Mouse (Mus musculus) frontal cortex, adult 2 months (tissue): ENCODE measurements around the gene Usp39. TPM values are rescaled to one million over a fixed set of nuclear protein-coding genes. Genes with fewer than 3 reads are reported as not detected.

Source experiments
- DNase-seq, 2 experiments: peaks; one replicate each; pipeline ENCODE4 v3.0.0; 2022; ENCODE audit warnings: low spot score in 1 of 2; ENCODE audit errors: extremely low spot score in 1 of 2
- polyA plus RNA-seq: library from polyadenylated mRNA; depleted of rRNA; stranded (reverse); fragments of >200 nt; gene quantifications from 2 replicates; pipeline ENCODE4 v1.2.3, GENCODE M21; 2012; rRNA removed

The Usp39 gene
- polyA plus RNA-seq: 30.2 and 31.8 TPM in 2 replicates

- DNase-seq: peak; percentile 93 to 98
Observed at GRCm38 (mm10) chr6:72345074-72345567, at the start of gene Usp39. TSS of gene Usp39 (minus strand) at chr6:72345184.

- DNase-seq: no peak
Observed at GRCm38 (mm10) chr6:72392341-72392740, 47.4 kb upstream of the Usp39 start.

GRCm38 (mm10) chr6:72390795-72391521, 46.0 kb upstream of the Usp39 start:
- DNase-seq: no peak

GRCm38 (mm10) chr6:72389941-72390771, 45.2 kb upstream of the Usp39 start, which contains the start of gene Vamp8:
TSS of gene Vamp8 (minus strand) at chr6:72390703.
- DNase-seq: peak in 1 of 2 experiments; percentile 40

DNA sequence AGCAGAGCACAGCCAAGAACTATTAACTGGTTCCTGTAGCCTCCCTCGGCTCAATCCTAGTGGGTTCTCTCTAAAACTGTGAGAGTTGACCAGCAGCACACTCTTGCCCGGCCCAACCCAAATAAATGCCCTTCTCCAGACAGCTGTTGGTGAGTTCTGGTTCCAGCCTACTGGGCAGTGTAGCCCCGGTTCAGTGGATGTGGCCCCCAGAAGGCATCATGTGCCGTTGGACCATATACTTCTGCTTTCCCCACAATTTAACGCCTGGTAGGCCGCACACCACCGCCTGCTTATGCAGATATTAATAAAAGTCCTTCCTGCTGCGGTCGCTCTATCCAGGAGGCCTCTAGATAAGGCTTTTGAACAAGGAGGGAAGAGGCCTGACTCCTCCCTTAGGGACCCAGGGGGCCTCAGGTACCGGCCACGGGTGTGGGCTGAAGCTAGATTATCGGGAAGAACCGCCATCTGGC, 44.5 kb upstream of the Usp39 start:
- no peak for DNase-seq

DNA sequence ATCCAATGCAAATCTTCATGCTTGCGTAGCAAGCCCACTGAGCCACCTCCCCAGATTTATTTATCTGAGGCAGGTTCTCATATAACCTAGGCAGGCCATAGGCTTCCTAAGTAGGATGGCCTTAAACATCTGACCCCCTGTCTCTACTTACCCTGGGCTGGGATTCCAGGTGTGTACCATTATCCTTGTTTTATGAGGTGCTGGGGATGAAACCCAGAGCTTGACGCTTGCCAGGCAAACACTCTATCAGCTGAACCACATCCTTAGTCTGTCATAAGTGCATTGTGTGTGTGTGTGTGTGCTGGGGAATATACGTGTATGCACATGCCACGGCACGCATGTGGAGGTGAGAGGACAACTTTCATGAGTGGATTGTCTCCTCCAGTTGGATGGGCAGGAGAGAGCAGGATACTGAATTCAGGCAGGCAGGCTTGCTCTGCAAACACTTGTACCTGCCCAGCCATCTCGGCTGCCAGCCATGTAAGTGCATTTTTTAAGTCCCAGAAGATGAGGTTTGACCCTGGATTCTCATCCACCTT, 43.9 kb upstream of the Usp39 start:
- no peak for DNase-seq

DNA sequence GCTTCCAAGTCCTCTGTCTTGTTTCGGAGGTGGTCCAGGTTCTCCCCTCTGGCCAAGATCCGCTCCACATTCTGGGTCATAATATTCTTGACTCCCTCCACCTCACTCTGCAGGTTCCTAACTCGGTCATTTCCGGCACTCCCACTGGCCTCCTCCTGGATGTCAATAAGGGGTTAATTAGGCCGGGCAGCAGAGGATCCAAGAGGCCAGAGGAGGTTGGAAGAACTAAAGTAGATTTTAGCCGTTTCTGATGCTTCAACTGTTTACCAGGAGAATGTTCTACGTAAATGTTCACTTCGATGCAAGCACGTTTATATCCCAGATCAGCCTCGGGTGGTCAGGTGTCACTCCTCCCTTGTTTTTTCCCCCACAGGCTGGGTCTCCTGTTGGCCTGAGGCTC, 43.3 kb upstream of the Usp39 start:
- DNase-seq: no peak

DNA sequence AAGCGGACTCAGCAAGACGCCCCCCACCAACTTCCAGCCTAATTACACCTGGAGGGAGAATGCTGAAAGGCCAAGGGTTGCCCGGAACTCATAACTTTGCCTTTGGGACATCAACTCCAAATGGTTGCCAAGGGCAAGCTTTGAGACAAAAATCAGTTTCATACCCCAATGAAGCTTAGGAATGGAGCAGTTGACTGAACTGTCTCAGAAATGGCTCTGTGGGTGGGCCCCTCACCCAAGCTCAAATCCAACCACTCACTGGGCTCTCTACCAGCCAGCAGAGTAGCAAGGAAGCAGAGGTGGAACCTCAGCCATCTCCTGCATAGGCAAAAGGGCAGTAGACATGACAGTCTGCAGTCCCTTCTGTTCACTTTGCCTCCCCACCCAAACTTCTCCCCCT, 42.8 kb upstream of the Usp39 start:
- DNase-seq: no peak

DNA sequence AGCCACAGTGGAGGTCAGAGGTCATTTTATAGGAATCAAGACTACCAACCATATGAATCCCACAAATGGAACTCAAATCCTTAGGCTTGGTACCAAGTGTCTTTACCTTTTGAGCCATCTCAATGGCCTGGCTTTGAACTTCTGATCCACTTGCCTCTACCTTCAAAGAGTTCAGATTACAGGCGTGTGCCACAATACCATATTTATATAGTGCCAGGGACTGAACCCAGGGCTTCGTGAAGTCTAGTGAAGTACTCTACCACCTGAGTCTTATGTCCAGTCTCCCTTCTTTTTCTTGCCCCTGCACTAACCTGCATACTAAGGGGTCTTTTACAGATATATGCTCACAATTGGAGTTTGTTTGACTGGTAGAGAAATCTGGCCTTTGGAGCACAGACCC, 41.6 kb upstream of the Usp39 start:
- DNase-seq: no peak

- DNase-seq: no peak
Observed at GRCm38 (mm10) chr6:72385258-72385657, 40.3 kb upstream of the Usp39 start.

DNA sequence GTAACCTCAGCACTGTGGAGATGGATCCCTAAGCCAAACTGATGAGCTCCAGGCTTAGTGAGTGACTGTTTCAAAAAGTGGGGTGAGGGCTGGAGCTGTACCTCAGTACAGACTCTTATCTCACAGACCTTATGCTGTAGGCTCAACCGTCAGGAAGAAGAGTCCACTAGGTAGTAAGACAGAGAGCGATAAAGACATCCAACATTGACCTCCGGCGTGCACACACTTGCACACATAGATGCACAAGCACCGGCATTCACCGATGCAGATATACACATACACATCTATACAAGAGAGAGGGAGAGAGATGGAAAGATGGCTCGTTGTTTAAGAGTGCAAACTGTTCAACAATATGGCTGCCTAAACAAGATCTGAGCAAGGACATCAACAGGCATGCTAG, 39.0 kb upstream of the Usp39 start:
- DNase-seq: no peak

GRCm38 (mm10) chr6:72383142-72383820, 38.3 kb upstream of the Usp39 start:
- no peak for DNase-seq

- DNase-seq: no peak
Observed at GRCm38 (mm10) chr6:72382494-72382893, 37.5 kb upstream of the Usp39 start.

- DNase-seq: no peak
Observed at GRCm38 (mm10) chr6:72380131-72380770, 35.3 kb upstream of the Usp39 start, which contains the start of gene Vamp5. TSS of gene Vamp5 (minus strand) at chr6:72380468.

DNA sequence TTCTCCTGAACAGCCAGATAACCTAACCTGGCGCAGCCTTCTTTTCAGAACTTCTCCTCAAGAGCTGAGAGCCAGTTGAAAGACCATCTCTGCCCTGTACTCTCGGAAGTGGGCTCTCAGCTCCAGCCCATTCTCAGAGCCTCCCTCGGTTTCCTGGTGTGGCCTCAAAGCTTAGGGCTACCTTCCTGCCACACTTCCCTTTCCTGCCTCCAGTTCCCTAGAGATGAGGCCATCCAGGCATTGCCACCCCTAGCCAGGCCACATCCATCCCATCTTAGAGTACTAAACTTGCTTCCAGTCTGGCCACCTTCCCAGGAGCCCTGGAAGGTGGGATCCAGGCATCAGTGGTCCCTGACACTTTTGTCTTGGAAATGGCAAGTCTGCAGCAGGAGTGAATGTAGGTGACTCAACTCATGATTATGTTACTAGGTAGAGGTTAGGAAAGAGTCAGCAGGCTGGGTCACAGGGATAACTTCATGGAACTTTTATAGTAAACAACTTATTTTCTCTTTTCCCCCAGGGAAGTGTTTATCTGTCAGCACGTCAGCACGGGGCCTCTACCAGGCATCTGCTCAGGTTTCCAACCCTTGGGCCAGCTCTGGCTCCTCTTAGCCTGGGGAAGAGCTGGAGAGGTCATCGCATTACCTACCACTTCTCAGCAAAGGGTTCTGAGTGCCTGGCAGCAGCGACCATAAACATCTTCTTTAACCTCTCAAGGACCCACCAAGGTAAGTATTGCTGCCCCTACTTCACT, 34.6 kb upstream of the Usp39 start:
- no peak for DNase-seq

GRCm38 (mm10) chr6:72378510-72379234, 33.7 kb upstream of the Usp39 start:
- no peak for DNase-seq

DNA sequence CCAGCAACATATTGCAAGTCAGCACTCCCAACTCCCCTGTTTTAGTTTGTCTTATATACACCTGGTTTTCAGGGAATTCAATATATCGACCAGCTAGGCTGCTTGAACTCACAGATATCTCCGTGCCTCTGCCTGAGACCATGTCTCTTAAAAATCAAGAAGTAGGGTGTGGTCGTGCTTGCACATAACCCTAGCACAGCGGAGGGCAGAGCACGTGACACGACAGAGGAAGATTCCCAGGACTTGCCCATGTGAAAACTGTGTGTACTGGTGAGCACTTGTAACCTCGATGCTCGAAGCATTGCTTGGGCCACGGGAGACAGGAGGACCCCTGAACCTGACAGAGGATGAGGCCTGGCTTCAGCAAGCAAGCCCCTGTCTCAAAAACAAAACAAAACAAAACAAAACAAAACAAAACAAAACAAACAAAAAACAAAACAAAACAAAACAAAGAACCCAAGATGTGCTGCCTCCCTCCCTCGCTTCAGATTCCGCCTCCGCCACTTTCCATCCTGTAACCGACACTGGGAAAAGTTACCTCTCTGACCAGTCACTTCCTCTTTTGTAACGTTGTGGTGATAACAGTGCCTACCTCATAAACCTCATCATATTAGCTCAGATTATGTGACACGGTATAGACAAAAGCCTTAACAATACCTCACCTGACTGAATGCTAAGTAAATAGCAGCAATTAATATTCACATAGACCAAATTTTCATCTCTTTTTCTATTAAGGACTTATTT, 30.0 kb upstream of the Usp39 start:
- DNase-seq: no peak

DNA sequence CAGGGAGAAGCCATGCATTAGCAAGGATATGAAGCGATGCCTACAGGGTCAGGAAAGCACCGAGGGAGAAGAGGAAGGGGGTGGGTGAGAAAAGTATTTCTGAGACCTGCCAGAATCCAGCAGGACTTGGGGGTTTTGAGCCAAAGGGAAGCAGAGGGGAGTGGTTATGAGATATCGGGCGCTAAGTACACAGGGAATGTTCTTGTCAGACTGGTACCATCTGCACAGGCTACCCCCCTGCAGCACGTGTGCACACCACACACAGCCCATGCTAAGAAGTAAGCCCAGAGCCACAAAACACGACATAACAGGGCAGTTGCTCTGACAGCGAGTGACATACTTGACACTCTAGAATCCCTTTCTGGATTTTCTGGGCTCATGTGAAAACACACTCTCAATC, 29.2 kb upstream of the Usp39 start:
- DNase-seq: no peak
